In genomic region chr16:93574521-93575191, GRCm38 (mm10) we compare ENCODE assay signal across 12 mouse cellular contexts. TPM values are rescaled to one million over a fixed set of nuclear protein-coding genes. Genes with fewer than 3 reads are reported as not detected.
DNase-seq lines count a peak whose midpoint lies in the region; ATAC-seq and TF ChIP-seq lines count a peak whose summit lies in the region.
"Had no signal": no experiment of that assay in that cellular context is flagged by ENCODE, and none has a peak within 500 bp of the region (broad histone marks: within the 10 kb centered on the region; RNA-seq: fewer than 3 reads in every experiment).

No protein-coding gene starts in this region.

- WGBS in midbrain, embryonic 13.5 days = 61% methylated on average over 18 of the region's 18 CpGs
- 57% methylated on average over 18 of the region's 18 CpGs for WGBS in midbrain, postnatal 0 days
- WGBS in hindbrain, embryonic 12.5 days = 50% methylated on average over 18 of the region's 18 CpGs

- no peaks in the 10 kb centered on the region for H3K36me3 ChIP-seq in midbrain, embryonic 13.5 days
- H3K36me3 ChIP-seq in midbrain, postnatal 0 days (ENCODE audit: insufficient read depth, low read length) = no peaks in the 10 kb centered on the region
- H3K36me3 ChIP-seq in hindbrain, embryonic 12.5 days = no peaks in the 10 kb centered on the region
- H3K36me3 ChIP-seq: forebrain, embryonic 12.5 days had no signal

- H3K9me3 ChIP-seq in midbrain, embryonic 13.5 days = no peaks in the 10 kb centered on the region
- no peaks in the 10 kb centered on the region for H3K9me3 ChIP-seq in midbrain, postnatal 0 days (ENCODE audit: low read length)
- H3K9me3 ChIP-seq in hindbrain, embryonic 12.5 days (replicated peaks) = no peaks in the 10 kb centered on the region
- H3K9me3 ChIP-seq: forebrain, embryonic 12.5 days had no signal

- ATAC-seq in midbrain, embryonic 13.5 days = 0 out of 2 replicates have a peak, but pooled peaks have one; percentile 20
- no peak for ATAC-seq in midbrain, postnatal 0 days (ENCODE audit: low FRiP score)
- 0 out of 2 replicates have a peak, but pooled peaks have one; percentile 40 for ATAC-seq in hindbrain, embryonic 12.5 days (ENCODE audit: low FRiP score)
- no peak for ATAC-seq in megakaryocyte-erythroid progenitor cell, adult 5-6 weeks (replicated peaks; ENCODE audit: low FRiP score, low TSS enrichment, poor library complexity, severe bottlenecking)
- no peak for ATAC-seq in frontal cortex, adult (ENCODE audit: low TSS enrichment)

- no peaks in the 10 kb centered on the region for H3K4me1 ChIP-seq in midbrain, embryonic 13.5 days (replicated peaks)
- no peaks in the 10 kb centered on the region for H3K4me1 ChIP-seq in midbrain, postnatal 0 days (ENCODE audit: insufficient read depth, low read length)
- H3K4me1 ChIP-seq in hindbrain, embryonic 12.5 days = peaks cover 10% of the 10 kb centered on the region; the same call in 1 of the 2 replicates

- H3K9ac ChIP-seq in midbrain, embryonic 13.5 days (replicated peaks) = no peak overlapping the region
- no peak overlapping the region for H3K9ac ChIP-seq in midbrain, postnatal 0 days (replicated peaks; ENCODE audit: low read length, poor library complexity, severe bottlenecking)
- no peak overlapping the region for H3K9ac ChIP-seq in hindbrain, embryonic 12.5 days
- H3K9ac ChIP-seq: forebrain, embryonic 12.5 days had no signal

- H3K4me2 ChIP-seq in midbrain, embryonic 13.5 days (replicated peaks) = no peak overlapping the region
- no peak overlapping the region for H3K4me2 ChIP-seq in midbrain, postnatal 0 days (ENCODE audit: low read depth, low read length, poor library complexity, severe bottlenecking)
- no peak overlapping the region for H3K4me2 ChIP-seq in hindbrain, embryonic 12.5 days (replicated peaks)
- H3K4me2 ChIP-seq: forebrain, embryonic 12.5 days; heart, embryonic 11.5 days had no signal

- DNase-seq in embryo, embryonic 10 days (ENCODE audit: low spot score) = peak; percentile 23
- no peak for DNase-seq in embryo, embryonic 9.5 days (ENCODE audit: extremely low spot score)
- DNase-seq in midbrain, postnatal 0 days (ENCODE audit: low spot score) = no peak
- DNase-seq in thymus, postnatal 10 days (ENCODE audit: low spot score in 2 of 2) = peak; percentile 59 to 62
- DNase-seq: cerebellum, adult 8-10 months had no signal

- H3K27me3 ChIP-seq in midbrain, embryonic 13.5 days = no peaks in the 10 kb centered on the region
- no peaks in the 10 kb centered on the region for H3K27me3 ChIP-seq in midbrain, postnatal 0 days (ENCODE audit: insufficient read depth, low read length)
- H3K27me3 ChIP-seq in hindbrain, embryonic 12.5 days = no peaks in the 10 kb centered on the region

- TF ChIP-seq CTCF in midbrain, postnatal 0 days (IDR thresholded peaks at IDR 0.05) = no peak

- H3K4me3 ChIP-seq in midbrain, embryonic 13.5 days (replicated peaks) = no peak overlapping the region
- no peak overlapping the region for H3K4me3 ChIP-seq in midbrain, postnatal 0 days (ENCODE audit: low read depth, low read length)
- H3K4me3 ChIP-seq in hindbrain, embryonic 12.5 days = no peak overlapping the region
- H3K4me3 ChIP-seq: forebrain, embryonic 12.5 days had no signal

- no peak overlapping the region for H3K27ac ChIP-seq in midbrain, embryonic 13.5 days
- no peak overlapping the region for H3K27ac ChIP-seq in midbrain, postnatal 0 days (ENCODE audit: low read depth, low read length)
- H3K27ac ChIP-seq in hindbrain, embryonic 12.5 days = 0 out of 2 replicates have a peak overlapping the region, but pooled peaks have one; percentile 19
- H3K27ac ChIP-seq: forebrain, embryonic 12.5 days had no signal

RNA-seq across cellular contexts. Expression of gene Setd4, which starts 29.2 kb away (rescaled TPM):
- polyA plus RNA-seq in midbrain, embryonic 13.5 days (2015; fragmentation: Nextera tagmentation; extraction: Ambion mirVana) = 15.2 and 16.4 TPM in 2 replicates
- total RNA-seq in midbrain, postnatal 0 days (2014; rRNA removed) = 20.3 and 29.6 TPM in 2 replicates
- polyA plus RNA-seq in midbrain, postnatal 0 days (2015; fragmentation: Nextera tagmentation; extraction: Ambion mirVana) = 14.9 and 17.2 TPM in 2 replicates
- polyA plus RNA-seq in hindbrain, embryonic 12.5 days (2016; fragmentation: Nextera tagmentation; extraction: Ambion mirVana) = 14.3 and 16.5 TPM in 2 replicates
- total RNA-seq in megakaryocyte-erythroid progenitor cell, adult 5-6 weeks (2014; fragmentation: Nextera tagmentation) = 29.7 and 31.6 TPM in 2 replicates
- total RNA-seq in megakaryocyte-erythroid progenitor cell, adult 5-6 weeks (2017) = 12.9 and 13.7 TPM in 2 replicates

RNA-seq across cellular contexts. Expression of gene Cbr1, which starts 31.0 kb away (rescaled TPM):
- polyA plus RNA-seq in midbrain, embryonic 13.5 days (2015; fragmentation: Nextera tagmentation; extraction: Ambion mirVana) = 156 and 157 TPM in 2 replicates
- total RNA-seq in midbrain, postnatal 0 days (2014; rRNA removed) = 76.2 and 103 TPM in 2 replicates
- polyA plus RNA-seq in midbrain, postnatal 0 days (2015; fragmentation: Nextera tagmentation; extraction: Ambion mirVana) = 111 and 118 TPM in 2 replicates
- 122 and 125 TPM in 2 replicates for polyA plus RNA-seq in hindbrain, embryonic 12.5 days (2016; fragmentation: Nextera tagmentation; extraction: Ambion mirVana)
- 34.1 and 55.4 TPM in 2 replicates for total RNA-seq in megakaryocyte-erythroid progenitor cell, adult 5-6 weeks (2014; fragmentation: Nextera tagmentation)
- 45.6 and 49.8 TPM in 2 replicates for total RNA-seq in megakaryocyte-erythroid progenitor cell, adult 5-6 weeks (2017)

RNA-seq across cellular contexts. Expression of gene Gm5678, which starts 53.2 kb away (rescaled TPM):
- not detected in 2 replicates for polyA plus RNA-seq in midbrain, embryonic 13.5 days (2015; fragmentation: Nextera tagmentation; extraction: Ambion mirVana)
- not detected in 2 replicates for total RNA-seq in midbrain, postnatal 0 days (2014; rRNA removed)
- not detected in 2 replicates for polyA plus RNA-seq in midbrain, postnatal 0 days (2015; fragmentation: Nextera tagmentation; extraction: Ambion mirVana)
- not detected in 2 replicates for polyA plus RNA-seq in hindbrain, embryonic 12.5 days (2016; fragmentation: Nextera tagmentation; extraction: Ambion mirVana)
- not detected in 2 replicates for total RNA-seq in megakaryocyte-erythroid progenitor cell, adult 5-6 weeks (2014; fragmentation: Nextera tagmentation)
- total RNA-seq in megakaryocyte-erythroid progenitor cell, adult 5-6 weeks (2017) = not detected in 2 replicates
- polyA plus RNA-seq: forebrain, embryonic 12.5 days; heart, embryonic 11.5 days; liver, embryonic 16.5 days had no signal

Comparison
In these comparisons a context has a peak if more than half of its experiments do, and no peak if none do; other contexts are left out.
1. DNase-seq: peak in embryo, embryonic 10 days (single experiment) and thymus, postnatal 10 days (2 of 2); none in embryo, embryonic 9.5 days (single experiment) and midbrain, postnatal 0 days (single experiment).
2. ATAC-seq: peak in midbrain, embryonic 13.5 days (single experiment) and hindbrain, embryonic 12.5 days (single experiment); none in midbrain, postnatal 0 days (single experiment), megakaryocyte-erythroid progenitor cell, adult 5-6 weeks (single experiment) and frontal cortex, adult (single experiment).